Mouse (Mus musculus) liver, embryonic 11.5 days (tissue): Measurements from ENCODE around the gene Gtf3c5. TPM values are rescaled to one million over a fixed set of nuclear protein-coding genes. Genes with fewer than 3 reads are reported as not detected.
A peak's percentile ranks its signal among the peaks of the same experiment; 100 is the strongest.

ENCODE experiments used
- ATAC-seq: fragments of 200-750 bp; cut with Nextera tagmentation; replicated peaks from 2 replicates; pipeline ENCODE4 v1.8.0; 2017; ENCODE audit warnings: moderate number of reproducible peaks, mild to moderate bottlenecking, moderate TSS enrichment, moderate library complexity; ENCODE audit not compliant: low FRiP score
- DNase-seq: peaks from one replicate; pipeline ENCODE4 v3.0.0-alpha.2; 2017; ENCODE audit warnings: low spot score
- H3K27ac ChIP-seq: fragments of 300-500 bp; sonication (generic); 2 replicates; pipeline ENCODE4 v1.5.1; 2014; ENCODE audit warnings: mild to moderate bottlenecking, low read depth, low read length, control low read depth
- H3K27me3 ChIP-seq: fragments of 300-500 bp; sonication (generic); replicated peaks from 2 replicates; pipeline ENCODE4 v1.6.1; 2014; ENCODE audit warnings: low read length, mixed read lengths; ENCODE audit not compliant: control insufficient read depth, insufficient read depth
- H3K36me3 ChIP-seq: fragments of 300-500 bp; sonication (generic); 2 replicates; pipeline ENCODE4 v1.6.1; 2014; ENCODE audit warnings: mild to moderate bottlenecking, low read length, moderate library complexity, mixed read lengths; ENCODE audit not compliant: control insufficient read depth, insufficient read depth
- H3K4me1 ChIP-seq: fragments of 300-500 bp; sonication (generic); replicated peaks from 2 replicates; pipeline ENCODE4 v1.6.1; 2014; ENCODE audit warnings: low read length, mixed read lengths; ENCODE audit not compliant: control insufficient read depth, insufficient read depth
- H3K4me2 ChIP-seq: fragments of 300-500 bp; sonication (generic); 2 replicates; pipeline ENCODE4 v1.6.1; 2014; ENCODE audit warnings: mild to moderate bottlenecking, control low read depth, moderate library complexity
- H3K4me3 ChIP-seq: fragments of 300-500 bp; sonication (generic); 2 replicates; pipeline ENCODE4 v1.5.1; 2014; ENCODE audit warnings: low read depth, low read length, control low read depth
- H3K9ac ChIP-seq: fragments of 300-500 bp; sonication (generic); 2 replicates; pipeline ENCODE4 v1.6.1; 2014; ENCODE audit warnings: low read depth, low read length, control low read depth
- H3K9me3 ChIP-seq: fragments of 300-500 bp; sonication (generic); 2 replicates; pipeline ENCODE4 v1.6.1; 2016; ENCODE audit warnings: low read length, inconsistent platforms, mixed read lengths; ENCODE audit not compliant: control insufficient read depth
- WGBS: fragments of 180-500 bp; shearing (Covaris S2); extraction: QIAGEN DNeasy Blood & Tissue Kit; methylation state at CpG from one replicate; pipeline ENCODE4 v1.1.7; 2014; 5-methylcytosine and 5-hydroxymethylcytosine counted together
- polyA plus RNA-seq: library from polyadenylated mRNA; unstranded; fragments of >200 nt; fragmentation: Nextera tagmentation; extraction: Ambion mirVana; gene quantifications from 2 replicates; pipeline ENCODE4 v1.2.1, GENCODE M21; 2014

Gene Gtf3c5
- polyA plus RNA-seq, 1 experiment from 2014 or later, result 30.8 TPM

- 43% methylated on average over 11 of the region's 11 CpGs for WGBS
- H3K27ac ChIP-seq, result no peak overlapping the region
- H3K4me3 ChIP-seq, result no peak overlapping the region
- H3K36me3 ChIP-seq, result peaks cover 6% of the 10 kb centered on the region; the same call in 1 of the 2 replicates
- no peaks in the 10 kb centered on the region for H3K9me3 ChIP-seq
- ATAC-seq (no peak; the same call in 1 of the 2 replicates), DNase-seq (peak; percentile 84)
- no peaks in the 10 kb centered on the region for H3K4me1 ChIP-seq
- no peak overlapping the region for H3K4me2 ChIP-seq
- no peak overlapping the region for H3K9ac ChIP-seq
- no peaks in the 10 kb centered on the region for H3K27me3 ChIP-seq
Observed at GRCm38 (mm10) chr2:28547237-28548172, 36.0 kb downstream of the Gtf3c5 start.

DNA sequence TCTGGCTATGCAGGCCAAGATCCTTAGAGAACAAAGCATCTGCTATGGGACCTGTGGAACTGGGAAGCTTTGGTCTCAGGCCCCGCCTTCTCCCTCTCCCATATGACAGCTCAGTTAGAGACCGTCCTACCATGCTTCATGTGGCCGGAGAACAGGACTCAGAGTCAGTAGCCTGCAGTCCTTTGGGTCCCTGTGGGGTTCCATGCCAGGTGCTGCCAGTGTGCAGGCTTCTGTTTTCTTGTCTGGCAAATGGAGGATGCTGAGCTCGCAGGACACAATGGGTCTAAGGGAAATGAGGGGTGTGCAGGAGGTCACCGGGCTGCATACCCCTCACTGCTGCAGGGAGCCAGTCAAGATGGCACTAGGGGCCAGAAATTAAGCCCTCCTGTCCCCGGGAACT, 37.0 kb downstream of the Gtf3c5 start:
- no peak for DNase-seq
- Histone ChIP-seq H3K4me3 (no peak overlapping the region), H3K27me3 (no peaks in the 10 kb centered on the region), H3K27ac (no peak overlapping the region), H3K4me2 (no peak overlapping the region), H3K4me1 (no peaks in the 10 kb centered on the region), H3K9ac (no peak overlapping the region), H3K9me3 (no peaks in the 10 kb centered on the region), H3K36me3 (peaks cover 6% of the 10 kb centered on the region; the same call in 1 of the 2 replicates)
- ATAC-seq, result no peak
- WGBS, result 75% methylated on average over 6 of the region's 6 CpGs

DNA sequence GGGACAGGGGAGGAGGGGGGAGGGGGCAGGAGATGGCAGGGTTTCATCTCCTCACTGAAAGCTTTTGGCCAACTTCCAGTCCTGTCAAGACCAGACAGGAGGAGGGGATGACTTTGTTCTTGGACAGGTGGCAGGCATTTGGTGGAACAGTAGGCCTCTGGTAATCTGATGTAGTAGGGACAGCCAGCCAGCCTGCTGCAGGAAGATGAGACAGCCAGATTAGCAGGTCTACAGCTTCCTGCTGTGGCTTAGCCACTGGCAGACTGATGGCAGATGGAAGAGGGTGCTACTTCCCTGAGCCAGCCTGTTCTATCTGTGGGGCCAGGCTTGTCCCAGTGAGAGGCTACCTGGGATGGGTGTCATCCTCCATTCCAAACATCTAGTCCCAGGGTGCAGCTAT, 37.6 kb downstream of the Gtf3c5 start:
- H3K4me3 ChIP-seq, result no peak overlapping the region
- ATAC-seq (no peak), DNase-seq (no peak)
- H3K9ac ChIP-seq, result no peak overlapping the region
- no peak overlapping the region for H3K4me2 ChIP-seq
- H3K4me1 ChIP-seq, result no peaks in the 10 kb centered on the region
- no peaks in the 10 kb centered on the region for H3K9me3 ChIP-seq
- no peaks in the 10 kb centered on the region for H3K27me3 ChIP-seq
- H3K27ac ChIP-seq, result no peak overlapping the region
- peaks cover 6% of the 10 kb centered on the region; the same call in 1 of the 2 replicates for H3K36me3 ChIP-seq

DNA sequence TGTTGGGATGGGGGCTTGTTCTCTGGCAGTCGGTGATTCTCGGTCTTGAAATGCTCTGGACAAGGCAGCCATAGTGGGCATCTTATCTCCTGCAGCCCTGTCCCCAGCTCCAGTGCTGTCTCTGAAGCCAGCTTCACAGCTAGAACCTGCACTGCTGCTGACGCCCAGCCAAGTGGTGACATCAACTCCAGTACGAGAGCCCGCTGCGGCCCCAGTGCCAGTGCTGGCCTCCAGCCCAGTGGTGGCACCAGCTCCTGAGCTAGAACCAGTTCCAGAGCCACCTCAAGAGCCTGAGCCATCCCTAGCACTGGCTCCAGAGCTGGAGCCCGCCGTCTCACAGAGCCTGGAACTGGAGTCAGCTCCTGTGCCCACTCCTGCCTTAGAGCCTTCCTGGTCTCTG, 39.7 kb downstream of the Gtf3c5 start:
- Histone ChIP-seq H3K27me3 (no peaks in the 10 kb centered on the region), H3K4me2 (no peak overlapping the region), H3K4me1 (peaks cover 9% of the 10 kb centered on the region), H3K4me3 (no peak overlapping the region), H3K9ac (no peak overlapping the region), H3K9me3 (no peaks in the 10 kb centered on the region), H3K36me3 (no peaks in the 10 kb centered on the region), H3K27ac (no peak overlapping the region)
- 86% methylated on average over 8 of the region's 8 CpGs for WGBS
- DNase-seq (no peak), ATAC-seq (no peak)

- Histone ChIP-seq H3K27me3 (no peaks in the 10 kb centered on the region), H3K36me3 (no peaks in the 10 kb centered on the region), H3K4me1 (peaks cover 12% of the 10 kb centered on the region), H3K9ac (no peak overlapping the region), H3K9me3 (no peaks in the 10 kb centered on the region), H3K27ac (no peak overlapping the region), H3K4me3 (no peak overlapping the region), H3K4me2 (no peak overlapping the region)
- DNase-seq (no peak), ATAC-seq (no peak)
- 71% methylated on average over 8 of the region's 8 CpGs for WGBS
Observed at GRCm38 (mm10) chr2:28540587-28541227, 42.8 kb downstream of the Gtf3c5 start.

- no peak overlapping the region for H3K4me3 ChIP-seq
- no peaks in the 10 kb centered on the region for H3K36me3 ChIP-seq
- no peak overlapping the region for H3K9ac ChIP-seq
- ATAC-seq, result no peak
- H3K9me3 ChIP-seq, result no peaks in the 10 kb centered on the region
- no peak overlapping the region for H3K4me2 ChIP-seq
- no peak for DNase-seq
- no peaks in the 10 kb centered on the region for H3K27me3 ChIP-seq
- H3K4me1 ChIP-seq, result peaks cover 16% of the 10 kb centered on the region
- 35% methylated on average over 2 of the region's 2 CpGs for WGBS
- H3K27ac ChIP-seq, result no peak overlapping the region
Observed at GRCm38 (mm10) chr2:28539949-28540348, 43.6 kb downstream of the Gtf3c5 start.

DNA sequence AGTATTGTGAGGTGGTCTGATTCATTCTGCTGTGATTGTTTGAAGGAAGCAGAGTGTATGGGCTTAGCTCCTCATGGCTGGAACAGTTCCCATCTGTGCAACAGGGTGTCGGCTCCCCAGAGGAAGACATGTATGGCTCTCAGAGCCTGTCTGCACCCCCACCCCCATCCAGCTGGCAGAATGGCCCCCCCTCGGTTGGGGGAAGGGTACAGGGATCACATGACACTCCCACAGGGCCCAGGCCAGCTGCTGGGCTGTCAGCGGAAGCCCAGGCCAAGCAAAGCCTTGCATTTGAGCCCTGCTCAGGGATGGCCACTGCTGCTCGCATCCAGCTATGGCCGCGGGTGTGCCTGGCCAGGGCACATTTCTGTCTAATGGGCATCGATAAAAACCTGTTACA, 44.3 kb downstream of the Gtf3c5 start:
- no peak for ATAC-seq
- no peak overlapping the region for H3K9ac ChIP-seq
- DNase-seq, result no peak
- H3K27ac ChIP-seq, result no peak overlapping the region
- H3K4me2 ChIP-seq, result no peak overlapping the region
- H3K36me3 ChIP-seq, result no peaks in the 10 kb centered on the region
- no peaks in the 10 kb centered on the region for H3K9me3 ChIP-seq
- H3K4me1 ChIP-seq, result peaks cover 18% of the 10 kb centered on the region
- H3K4me3 ChIP-seq, result no peak overlapping the region
- peaks cover 3% of the 10 kb centered on the region for H3K27me3 ChIP-seq
- WGBS, result 67% methylated on average over 7 of the region's 7 CpGs

GRCm38 (mm10) chr2:28538817-28539128, 44.8 kb downstream of the Gtf3c5 start:
- no peak overlapping the region for H3K27ac ChIP-seq
- H3K4me2 ChIP-seq, result no peak overlapping the region
- WGBS, result 47% methylated on average over 1 of the region's 1 CpGs
- H3K9ac ChIP-seq, result no peak overlapping the region
- no peaks in the 10 kb centered on the region for H3K36me3 ChIP-seq
- H3K4me3 ChIP-seq, result no peak overlapping the region
- H3K4me1 ChIP-seq, result peaks cover 22% of the 10 kb centered on the region
- peaks cover 3% of the 10 kb centered on the region for H3K27me3 ChIP-seq
- DNase-seq (no peak), ATAC-seq (no peak)
- H3K9me3 ChIP-seq, result no peaks in the 10 kb centered on the region
